Mouse (Mus musculus) kidney, postnatal 14 days (tissue): ENCODE data around the gene Sesn1.

Experiments used
- DNase-seq: peaks from one replicate; pipeline ENCODE4 v3.0.0; 2022; ENCODE audit warnings: mixed read lengths

The Sesn1 gene

GRCm38 (mm10) chr10:41875624-41876023, 65.9 kb downstream of the Sesn1 start:
- DNase-seq = no peak

DNA sequence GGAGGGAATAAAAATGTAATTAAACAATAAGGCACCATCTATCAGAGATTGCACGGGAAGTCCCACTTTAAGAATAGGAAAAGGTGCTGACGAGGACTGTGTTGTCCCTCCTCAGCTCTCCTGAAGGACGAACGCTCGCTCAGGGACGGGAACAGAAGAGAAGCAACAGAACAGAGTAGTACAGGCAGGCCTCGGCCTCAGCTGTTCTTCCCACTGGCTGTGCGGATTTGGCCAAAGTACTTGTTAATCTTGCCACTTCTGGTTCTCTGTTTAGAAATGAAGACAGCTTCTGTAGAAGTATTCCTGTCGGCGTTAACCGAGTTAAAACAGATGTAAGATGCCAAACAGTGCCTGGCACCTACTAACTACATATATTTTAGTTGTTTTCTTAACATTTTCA, 68.6 kb downstream of the Sesn1 start:
- no peak for DNase-seq

DNA sequence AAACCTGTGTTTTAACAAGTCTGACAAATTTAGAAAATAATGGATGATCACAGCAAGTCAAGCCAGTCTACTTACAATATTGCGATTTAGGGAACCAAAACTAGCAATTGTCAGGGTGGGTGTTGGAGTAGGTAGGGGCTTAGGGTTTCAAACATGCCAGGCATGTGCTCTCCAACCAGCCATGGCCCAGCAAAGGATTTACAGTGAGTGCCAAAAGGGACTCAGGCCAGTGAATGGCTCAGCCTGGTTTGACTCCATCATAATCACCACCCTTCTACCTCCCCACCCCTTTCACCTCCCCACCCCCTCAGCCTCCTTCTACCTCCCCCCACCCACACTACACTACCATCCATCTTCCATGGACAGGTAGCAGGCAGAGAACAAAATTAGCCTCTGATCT, 69.9 kb downstream of the Sesn1 start:
- DNase-seq = no peak

DNA sequence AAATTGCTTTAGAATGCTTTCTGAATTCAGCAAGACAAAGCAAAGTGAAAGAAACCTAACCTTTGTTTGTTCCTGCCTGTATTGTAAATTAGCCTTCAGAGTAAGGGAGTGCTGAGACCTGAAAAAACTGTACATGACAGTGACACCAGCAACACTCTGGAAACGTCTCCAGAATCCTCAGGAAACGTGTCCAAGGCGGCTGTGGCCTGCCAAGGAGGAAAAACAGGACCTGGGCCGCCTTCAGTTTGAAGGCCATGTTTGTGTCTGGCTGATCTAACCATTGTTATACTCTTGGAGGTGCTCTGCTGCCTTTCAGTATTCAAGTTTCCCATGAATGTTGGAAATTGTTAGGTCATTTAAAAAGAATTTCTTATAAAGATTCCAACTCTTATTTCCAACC, 70.5 kb downstream of the Sesn1 start:
- peak; percentile 30 for DNase-seq

- DNase-seq = no peak
Observed at GRCm38 (mm10) chr10:41880777-41881176, 71.0 kb downstream of the Sesn1 start.

DNA sequence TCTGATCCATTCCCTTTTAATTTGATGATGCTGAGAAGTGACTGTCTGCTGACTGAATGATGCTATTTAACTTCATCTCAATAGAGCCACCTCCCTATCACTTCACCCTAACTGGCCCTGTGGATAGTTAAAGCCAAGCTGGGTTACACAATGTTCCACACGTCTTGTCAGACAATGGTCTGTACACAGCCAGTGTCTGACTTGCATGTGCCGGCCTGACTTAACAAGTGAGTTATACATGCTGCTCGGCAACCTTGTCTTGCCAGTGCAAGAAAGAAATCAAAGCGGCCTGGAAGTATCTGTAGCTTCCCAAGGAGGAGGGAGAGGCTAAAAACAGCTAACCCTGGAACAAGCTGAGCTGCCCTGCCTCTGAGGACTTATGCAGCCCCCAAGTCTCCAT, 71.7 kb downstream of the Sesn1 start:
- DNase-seq = no peak

DNA sequence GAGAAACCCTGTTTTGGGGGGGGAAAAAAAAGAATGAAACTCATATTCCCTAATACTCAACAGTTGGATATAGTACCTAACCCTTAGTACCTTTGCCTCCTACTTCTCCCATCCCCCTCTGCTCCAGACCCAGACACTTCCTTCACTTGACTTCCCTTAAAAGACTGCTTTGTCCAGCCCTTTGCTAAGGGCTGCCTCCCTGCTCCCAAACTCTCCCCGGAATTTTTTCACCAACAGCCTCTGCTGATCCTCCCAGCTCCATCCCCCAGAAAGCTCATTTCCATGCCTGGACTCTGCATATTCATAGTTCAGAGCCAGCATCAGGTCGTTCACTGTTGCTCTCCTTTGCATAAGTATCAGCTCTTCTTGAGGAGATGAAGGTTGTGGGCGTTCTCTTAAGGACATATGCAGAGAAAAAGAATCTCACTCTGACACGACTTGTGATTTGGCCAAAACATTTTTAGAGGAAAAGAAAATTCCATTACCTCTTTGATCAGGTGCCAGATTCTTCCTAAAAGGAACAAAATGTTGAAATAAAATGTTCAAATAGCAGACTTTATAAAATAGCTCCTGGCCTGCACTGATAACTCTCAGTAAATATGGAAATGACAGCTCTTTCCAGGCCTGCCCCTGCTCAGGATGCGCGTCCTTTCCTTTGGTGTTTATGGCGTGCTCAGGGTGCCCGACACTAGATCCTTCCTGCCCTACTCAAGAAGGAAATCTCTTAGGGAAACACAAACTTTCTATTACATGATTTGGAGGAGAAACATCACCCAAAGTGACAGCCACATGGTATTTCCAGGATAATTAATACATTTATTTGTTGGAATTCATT, 74.2 kb downstream of the Sesn1 start:
- peak; percentile 57 for DNase-seq

DNA sequence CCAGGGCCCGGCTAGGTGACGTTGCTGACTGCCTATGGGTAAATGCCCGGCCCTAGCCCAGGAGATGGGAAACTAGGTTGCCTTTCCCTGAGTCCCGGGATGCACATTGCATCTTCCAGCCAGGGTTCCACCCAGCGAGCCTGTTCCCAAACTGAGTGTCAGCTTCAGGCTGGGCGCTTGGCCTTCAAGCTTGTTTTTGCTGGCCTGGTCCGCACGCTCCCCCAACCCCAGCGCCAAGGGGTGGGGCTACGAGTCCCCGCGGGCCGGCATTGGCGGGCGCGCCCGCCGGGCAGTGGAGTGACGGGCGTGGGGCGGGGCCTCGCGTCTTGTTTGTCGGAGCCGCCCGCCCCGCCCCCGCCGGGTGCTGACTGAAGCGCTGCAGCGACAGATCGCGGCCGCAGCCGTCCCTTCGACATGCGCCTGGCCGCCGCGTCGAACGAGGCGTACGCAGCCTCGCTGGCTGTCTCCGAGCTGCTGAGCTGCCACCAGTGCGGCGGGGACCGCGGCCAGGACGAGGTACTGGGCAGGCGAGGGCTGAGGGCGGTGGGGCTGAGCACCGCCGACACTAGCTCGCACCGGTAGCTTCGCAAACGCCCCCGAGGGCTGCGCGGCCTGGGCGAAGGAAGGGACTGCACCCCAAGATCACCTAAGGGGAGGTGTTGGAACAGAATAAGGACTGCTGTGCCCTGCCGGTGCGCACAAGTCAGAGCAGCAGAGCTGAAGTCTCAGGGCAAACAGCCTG, 77.5 kb downstream of the Sesn1 start:
- DNase-seq = peak; percentile 97

DNA sequence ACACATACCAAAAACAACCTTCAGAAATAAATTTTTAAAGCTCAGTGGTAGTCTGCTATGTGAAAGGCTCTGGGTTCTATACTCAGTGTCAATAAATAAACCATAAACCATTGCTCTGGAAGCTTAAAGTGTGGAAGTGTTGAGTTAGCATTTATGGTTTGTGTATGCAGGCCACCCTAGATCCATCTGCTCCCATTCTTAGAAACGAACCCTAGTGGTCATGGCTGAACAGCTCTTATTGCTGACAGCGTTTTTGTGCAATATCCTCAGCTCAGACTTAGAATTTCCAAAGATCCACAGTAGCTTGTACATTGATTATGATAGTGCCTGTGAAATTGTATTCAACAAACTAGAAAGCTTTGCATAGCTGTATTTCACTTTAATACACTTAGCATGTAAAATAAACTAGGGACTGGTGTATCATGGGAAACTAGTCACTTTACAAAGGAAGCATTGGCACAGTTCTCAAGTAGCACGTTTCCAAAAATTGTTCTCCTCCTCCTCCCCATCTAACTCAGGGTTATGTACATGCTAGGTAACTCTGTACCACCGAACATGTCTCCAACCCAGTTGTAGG, 78.7 kb downstream of the Sesn1 start:
- no peak for DNase-seq

DNA sequence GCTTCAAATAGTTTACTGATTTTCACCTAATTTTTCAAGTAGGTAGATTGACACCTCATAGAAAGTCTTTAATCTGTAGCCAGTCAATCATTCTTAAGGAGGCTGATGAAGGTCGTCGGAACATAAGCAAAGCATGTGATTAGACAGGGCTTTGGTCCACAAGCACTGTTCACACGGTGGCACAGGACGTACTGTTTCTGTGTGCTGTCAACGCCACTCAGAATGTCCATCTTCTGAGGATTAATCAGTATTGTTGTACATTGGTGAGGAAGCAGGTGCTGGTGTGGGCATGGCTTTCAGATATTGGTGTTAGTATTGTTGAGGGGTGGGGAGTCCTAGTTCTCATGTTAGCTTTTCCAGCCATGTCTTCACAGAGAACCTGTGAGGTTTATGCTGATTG, 79.8 kb downstream of the Sesn1 start:
- DNase-seq = no peak

DNA sequence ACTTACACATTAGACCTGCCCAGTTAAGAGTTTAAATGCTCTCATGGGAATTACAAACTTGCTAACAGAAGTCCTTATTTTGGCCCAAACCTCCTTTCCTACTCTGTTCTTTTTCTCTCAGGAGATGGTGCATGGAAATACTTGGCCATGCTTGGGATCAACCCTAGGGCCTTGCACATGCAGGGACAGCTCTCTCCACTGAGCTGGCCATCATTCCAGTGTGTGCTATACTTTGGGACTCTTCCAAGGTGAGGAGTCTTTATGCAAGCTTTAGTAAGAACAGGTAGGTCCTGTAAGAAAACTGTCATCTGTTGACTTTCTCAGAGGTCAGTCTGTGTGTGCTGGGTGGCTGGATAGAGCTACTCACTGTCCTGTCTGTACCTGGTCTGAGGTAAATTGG, 80.8 kb downstream of the Sesn1 start:
- no peak for DNase-seq

GRCm38 (mm10) chr10:41891312-41891711, 81.6 kb downstream of the Sesn1 start:
- no peak for DNase-seq

GRCm38 (mm10) chr10:41893433-41894411, 84.0 kb downstream of the Sesn1 start:
- peak; percentile 43 for DNase-seq

- no peak for DNase-seq
Observed at GRCm38 (mm10) chr10:41896425-41896824, 86.7 kb downstream of the Sesn1 start.

GRCm38 (mm10) chr10:41896865-41897264, 87.1 kb downstream of the Sesn1 start:
- DNase-seq = no peak

DNA sequence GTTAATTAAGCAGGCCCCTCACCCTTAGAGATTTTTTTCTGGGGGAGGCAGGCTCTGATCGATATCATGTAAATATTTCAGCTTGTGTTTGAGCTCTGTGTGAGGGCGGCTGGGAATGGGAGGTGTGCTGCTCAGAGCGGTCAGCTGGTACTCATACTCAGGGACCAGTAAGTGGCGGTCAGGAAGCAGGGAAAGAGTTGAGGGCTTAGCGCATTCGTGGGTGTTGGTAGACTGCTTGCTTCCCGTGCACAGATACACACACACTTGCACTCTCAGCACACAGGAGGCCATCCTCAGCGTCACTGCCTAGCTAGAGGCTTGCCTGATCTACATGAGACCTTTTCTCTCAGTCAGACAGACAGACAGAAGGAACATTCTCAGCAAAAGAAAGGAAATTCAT, 91.7 kb downstream of the Sesn1 start:
- no peak for DNase-seq

GRCm38 (mm10) chr10:41901864-41902263, 92.1 kb downstream of the Sesn1 start:
- DNase-seq = no peak

DNA sequence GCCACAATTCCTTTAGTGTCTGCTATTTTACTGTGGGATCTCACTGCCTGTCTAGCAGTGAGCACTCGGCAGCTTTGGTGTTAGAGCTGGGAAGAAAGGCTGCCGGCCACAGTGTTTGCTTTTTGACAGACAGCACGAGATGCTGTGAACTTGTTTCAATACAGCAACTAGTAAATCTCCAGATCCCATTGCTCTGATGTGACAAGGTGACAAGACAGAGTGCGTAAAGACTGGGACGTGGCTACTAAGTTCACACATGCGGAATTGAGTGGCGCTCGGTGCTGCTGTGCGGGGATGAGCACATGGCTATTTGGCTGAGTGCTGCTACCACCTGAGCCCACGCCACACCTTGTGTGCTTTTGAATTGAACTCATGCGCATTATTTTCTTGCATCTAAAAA, 97.7 kb downstream of the Sesn1 start:
- no peak for DNase-seq

- DNase-seq = no peak
Observed at GRCm38 (mm10) chr10:41907950-41908349, 98.2 kb downstream of the Sesn1 start.

DNA sequence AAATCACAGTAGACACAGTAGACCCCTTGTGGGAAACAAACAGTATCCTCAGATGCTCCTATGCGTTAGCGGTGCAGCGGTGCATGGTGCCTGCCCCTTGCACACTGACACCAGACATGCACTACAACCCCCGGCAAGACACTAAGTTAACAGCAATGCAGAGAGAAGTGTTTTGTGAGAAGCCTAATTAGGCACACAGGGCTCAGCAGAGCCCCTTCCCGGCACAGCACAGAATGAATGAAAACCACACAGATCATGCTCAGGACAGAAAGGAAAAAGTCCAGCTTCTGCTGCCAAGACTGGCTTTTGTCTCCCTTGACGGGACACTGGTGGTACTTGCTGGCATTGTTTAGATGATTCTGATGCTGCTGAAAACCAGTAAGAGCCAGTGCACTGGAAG, 99.2 kb downstream of the Sesn1 start:
- DNase-seq = no peak

- no peak for DNase-seq
Observed at GRCm38 (mm10) chr10:41912290-41912994, 102.7 kb downstream of the Sesn1 start.

DNA sequence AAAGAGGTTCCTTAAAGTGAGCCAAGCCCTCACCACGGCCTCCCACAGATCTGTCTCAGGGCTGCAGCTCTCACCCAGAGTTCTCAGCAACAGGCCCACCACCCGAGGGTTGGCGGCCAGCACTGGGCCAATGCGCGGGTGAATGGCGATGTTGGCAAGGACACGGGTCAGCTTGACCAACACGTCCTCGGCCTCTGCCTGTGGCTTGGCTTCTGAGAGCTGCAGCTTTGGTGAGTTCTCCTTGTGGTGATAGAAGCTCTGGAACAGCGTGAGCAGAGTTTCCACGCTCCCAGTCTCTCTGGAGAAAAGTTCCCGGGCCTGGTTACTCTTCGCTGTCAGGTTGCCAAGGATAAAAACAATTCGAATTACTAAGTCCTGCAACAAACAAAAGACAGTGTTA, 117.0 kb downstream of the Sesn1 start:
- DNase-seq = no peak
